Mouse (Mus musculus) midbrain, embryonic 11.5 days (tissue): ENCODE results near the gene Slc5a4b. TPM values are rescaled to one million over a fixed set of nuclear protein-coding genes. Genes with fewer than 3 reads are reported as not detected.
"Not testable (repeated sequence)": the region's sequence is repeated elsewhere in the genome, so short reads cannot be mapped to it uniquely, and the experiment has no call there.

Experiments
- ATAC-seq: fragments of 200-750 bp; cut with Nextera tagmentation; 2 replicates; pipeline ENCODE4 v1.8.0; 2017; ENCODE audit warnings: moderate TSS enrichment, moderate library complexity; ENCODE audit not compliant: low FRiP score
- DNase-seq: peaks from one replicate; pipeline ENCODE4 v3.0.0; 2015; ENCODE audit warnings: low spot score; ENCODE audit errors: missing footprints
- H3K27ac ChIP-seq: fragments of 300-500 bp; sonication (generic); 2 replicates; pipeline ENCODE4 v1.5.1; 2014; ENCODE audit warnings: low read depth, low read length
- H3K27me3 ChIP-seq: fragments of 300-500 bp; sonication (generic); 2 replicates; pipeline ENCODE4 v1.6.1; 2014; ENCODE audit warnings: mild to moderate bottlenecking, low read length, moderate library complexity, mixed read lengths; ENCODE audit not compliant: control insufficient read depth, insufficient read depth
- H3K36me3 ChIP-seq: fragments of 300-500 bp; sonication (generic); 2 replicates; pipeline ENCODE4 v1.6.1; 2014; ENCODE audit warnings: mild to moderate bottlenecking, low read length, moderate library complexity, mixed read lengths; ENCODE audit not compliant: control insufficient read depth, insufficient read depth
- H3K4me1 ChIP-seq: fragments of 300-500 bp; sonication (generic); 2 replicates; pipeline ENCODE4 v1.6.1; 2014; ENCODE audit warnings: low read length; ENCODE audit not compliant: control insufficient read depth, insufficient read depth
- H3K4me2 ChIP-seq: fragments of 300-500 bp; sonication (generic); 2 replicates; pipeline ENCODE4 v1.6.1; 2014; ENCODE audit warnings: mild to moderate bottlenecking, moderate library complexity
- H3K4me3 ChIP-seq: fragments of 300-500 bp; sonication (generic); 2 replicates; pipeline ENCODE4 v1.5.1; 2014; ENCODE audit warnings: low read depth, low read length
- H3K9ac ChIP-seq: fragments of 300-500 bp; sonication (generic); 2 replicates; pipeline ENCODE4 v1.6.1; 2014; ENCODE audit warnings: low read length
- H3K9me3 ChIP-seq: fragments of 300-500 bp; sonication (generic); 2 replicates; pipeline ENCODE4 v1.6.1; 2016; ENCODE audit warnings: low read length; ENCODE audit not compliant: control insufficient read depth
- WGBS: fragments of 180-500 bp; shearing (Covaris S2); extraction: QIAGEN DNeasy Blood & Tissue Kit; methylation state at CpG from one replicate; pipeline ENCODE4 v1.1.7; 2014; 5-methylcytosine and 5-hydroxymethylcytosine counted together
- polyA plus RNA-seq: library from polyadenylated mRNA; unstranded; fragments of >200 nt; fragmentation: Nextera tagmentation; extraction: Ambion mirVana; gene quantifications from 2 replicates; pipeline ENCODE4 v1.2.1, GENCODE M21; 2014

The Slc5a4b gene
- polyA plus RNA-seq, 1 experiment from 2014 or later, result not detected

DNA sequence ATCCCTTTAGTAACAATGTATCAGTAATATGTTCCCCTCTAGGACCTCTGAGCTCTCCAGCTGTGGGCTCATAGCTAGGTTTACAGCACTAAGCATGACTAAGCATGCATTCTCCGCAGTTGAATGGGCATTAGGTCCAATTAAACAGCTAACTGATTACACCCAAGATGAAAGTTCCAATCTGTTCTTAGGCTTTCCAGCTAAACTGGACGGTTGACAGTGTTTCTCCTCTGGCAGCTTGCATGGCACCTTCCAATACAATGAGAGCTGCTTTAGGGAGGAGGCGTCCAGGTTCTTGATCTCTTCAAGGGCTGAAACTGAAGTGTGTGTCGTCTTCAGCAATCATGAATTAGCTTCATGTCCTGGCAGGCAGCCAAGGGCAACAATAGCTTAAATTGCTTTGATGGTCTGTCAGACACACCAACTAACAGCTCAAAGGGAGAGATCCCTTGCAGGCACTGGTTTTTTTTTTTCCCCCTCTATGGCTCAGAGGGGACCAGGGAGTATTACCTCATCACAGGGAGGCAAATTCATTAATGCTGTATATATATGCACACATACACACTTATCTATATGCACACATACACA, 9.5 kb upstream of the Slc5a4b start:
- Histone ChIP-seq H3K9me3 (no peaks in the 10 kb centered on the region), H3K4me3 (no peak overlapping the region), H3K9ac (no peak overlapping the region), H3K4me2 (no peak overlapping the region), H3K36me3 (no peaks in the 10 kb centered on the region), H3K4me1 (no peaks in the 10 kb centered on the region), H3K27ac (no peak overlapping the region), H3K27me3 (no peaks in the 10 kb centered on the region)
- ATAC-seq (no peak), DNase-seq (no peak)
- WGBS, result 65% methylated on average over 4 of the region's 4 CpGs

DNA sequence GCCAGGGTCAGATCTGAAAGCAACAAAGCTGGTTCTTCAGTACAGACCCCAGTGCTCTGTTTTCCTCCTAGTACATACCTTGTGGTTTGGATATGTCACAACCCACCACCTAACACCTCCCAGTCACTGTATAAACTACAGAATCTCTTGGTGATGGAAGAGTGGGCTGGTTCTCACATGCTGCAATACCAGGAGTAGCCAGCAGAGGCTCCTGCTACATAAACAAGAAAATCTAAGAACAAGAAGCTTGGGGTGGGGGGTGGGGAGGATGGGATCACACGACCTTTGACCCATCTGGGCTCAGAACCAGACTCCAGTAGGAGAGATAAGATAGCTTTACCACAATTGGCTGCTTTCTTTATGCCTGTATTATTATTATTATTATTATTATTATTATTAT, 8.0 kb upstream of the Slc5a4b start:
- Histone ChIP-seq H3K4me1 (no peaks in the 10 kb centered on the region), H3K27me3 (no peaks in the 10 kb centered on the region), H3K27ac (no peak overlapping the region), H3K36me3 (no peaks in the 10 kb centered on the region), H3K9me3 (no peaks in the 10 kb centered on the region), H3K4me2 (no peak overlapping the region), H3K9ac (no peak overlapping the region), H3K4me3 (no peak overlapping the region)
- WGBS, result 25% methylated on average over 1 of the region's 1 CpGs
- ATAC-seq (no peak), DNase-seq (no peak)

DNA sequence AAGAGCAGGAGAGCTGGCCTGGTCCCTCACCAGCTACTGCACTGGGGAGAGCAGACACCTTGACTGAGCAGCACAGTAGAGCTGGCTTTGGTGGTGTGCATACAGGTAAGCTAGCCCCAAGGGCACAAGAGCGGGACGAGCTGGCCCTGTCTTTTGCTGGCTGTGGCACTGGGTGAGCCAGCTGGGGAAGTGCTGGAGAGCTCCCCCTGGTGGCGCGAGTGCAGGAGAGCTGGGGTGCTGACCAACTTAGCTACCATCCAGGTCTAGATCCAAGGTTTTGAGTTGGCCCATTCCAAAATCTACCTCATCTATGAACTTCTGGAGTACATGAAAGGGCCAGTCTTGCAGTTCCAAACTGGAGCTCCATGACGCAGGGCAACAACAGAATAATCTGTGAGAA, 7.2 kb upstream of the Slc5a4b start:
- Histone ChIP-seq H3K9ac (no peak overlapping the region), H3K27ac (no peak overlapping the region), H3K4me1 (no peaks in the 10 kb centered on the region), H3K4me2 (no peak overlapping the region), H3K9me3 (no peaks in the 10 kb centered on the region), H3K36me3 (no peaks in the 10 kb centered on the region), H3K4me3 (no peak overlapping the region), H3K27me3 (no peaks in the 10 kb centered on the region)
- 28% methylated on average over 5 of the region's 5 CpGs for WGBS
- peak; percentile 85 for DNase-seq
- no peak for ATAC-seq

DNA sequence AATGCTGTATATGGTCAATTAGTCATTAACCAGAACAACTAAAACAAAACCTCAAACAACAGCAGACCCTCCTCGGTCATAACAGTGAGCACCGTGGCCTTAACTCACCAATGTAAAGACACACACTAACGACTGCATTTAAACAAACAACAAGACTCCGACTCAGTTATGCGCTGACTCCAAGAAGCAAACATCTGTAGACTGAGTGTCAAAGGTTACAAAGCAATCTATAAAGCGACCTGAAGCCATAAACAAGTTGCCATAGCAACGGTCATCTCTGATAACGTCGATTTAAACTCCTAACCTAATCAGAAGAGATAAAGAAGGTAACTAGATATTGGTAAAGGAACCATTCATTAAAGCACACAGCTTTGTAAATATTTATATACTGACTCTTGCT, 13.4 kb downstream of the Slc5a4b start:
- Histone ChIP-seq H3K4me1 (no peaks in the 10 kb centered on the region), H3K27ac (no peak overlapping the region), H3K9ac (no peak overlapping the region), H3K4me3 (no peak overlapping the region), H3K9me3 (no peaks in the 10 kb centered on the region), H3K36me3 (no peaks in the 10 kb centered on the region), H3K27me3 (no peaks in the 10 kb centered on the region), H3K4me2 (no peak overlapping the region)
- ATAC-seq (no peak), DNase-seq (no peak)
- WGBS, result 81% methylated on average over 9 of the region's 9 CpGs

DNA sequence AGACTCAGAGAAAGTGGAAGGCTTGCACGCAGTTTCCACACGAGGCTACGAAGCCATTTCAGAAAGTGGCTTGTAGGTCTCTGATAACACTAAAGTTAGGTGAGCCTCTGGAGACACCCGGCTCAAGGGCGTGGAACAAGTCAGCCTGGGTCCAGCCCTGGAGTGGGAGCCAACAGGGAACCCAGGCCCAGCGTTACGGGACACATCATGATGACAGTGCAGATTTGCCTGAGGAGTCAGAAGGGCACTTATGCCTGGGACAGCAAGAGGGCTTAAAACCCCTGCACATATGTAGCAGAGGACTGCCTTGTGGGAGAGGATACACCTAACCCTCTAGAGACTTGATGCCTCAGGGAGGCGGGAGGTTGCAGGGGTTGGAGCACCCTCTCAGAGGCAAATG, 14.2 kb downstream of the Slc5a4b start:
- no peak overlapping the region for H3K27ac ChIP-seq
- no peak overlapping the region for H3K4me3 ChIP-seq
- H3K4me2 ChIP-seq, result no peak overlapping the region
- DNase-seq, result no peak
- no peaks in the 10 kb centered on the region for H3K36me3 ChIP-seq
- H3K4me1 ChIP-seq, result no peaks in the 10 kb centered on the region
- 89% methylated on average over 8 of the region's 8 CpGs for WGBS
- no peak for ATAC-seq
- H3K9ac ChIP-seq, result no peak overlapping the region
- H3K9me3 ChIP-seq, result no peaks in the 10 kb centered on the region
- H3K27me3 ChIP-seq, result no peaks in the 10 kb centered on the region

DNA sequence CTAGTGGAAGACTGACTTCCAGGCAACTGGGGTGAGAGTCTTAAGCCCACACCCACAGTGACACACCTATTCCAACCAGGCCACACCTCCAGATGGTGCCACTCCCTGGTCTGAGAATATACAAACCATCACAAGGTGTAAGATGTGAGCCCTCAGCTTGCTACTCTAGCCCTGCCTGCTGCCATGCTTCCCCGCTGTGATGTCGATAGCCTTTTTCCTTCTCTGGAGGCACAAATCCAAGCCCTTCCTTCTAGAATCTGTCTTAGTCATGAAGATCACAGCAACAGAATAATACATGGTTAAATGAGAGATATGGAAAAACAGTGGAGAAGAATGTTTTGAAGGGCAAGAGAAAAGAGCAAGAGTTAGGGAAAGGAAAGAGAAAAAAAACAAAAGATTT, 33.8 kb downstream of the Slc5a4b start:
- not testable (repeated sequence) for H3K4me2 ChIP-seq, DNase-seq, H3K27me3 ChIP-seq, H3K27ac ChIP-seq, H3K4me3 ChIP-seq, H3K9ac ChIP-seq, H3K9me3 ChIP-seq, H3K36me3 ChIP-seq, H3K4me1 ChIP-seq, ATAC-seq
- 88% methylated on average over 2 of the region's 2 CpGs for WGBS

DNA sequence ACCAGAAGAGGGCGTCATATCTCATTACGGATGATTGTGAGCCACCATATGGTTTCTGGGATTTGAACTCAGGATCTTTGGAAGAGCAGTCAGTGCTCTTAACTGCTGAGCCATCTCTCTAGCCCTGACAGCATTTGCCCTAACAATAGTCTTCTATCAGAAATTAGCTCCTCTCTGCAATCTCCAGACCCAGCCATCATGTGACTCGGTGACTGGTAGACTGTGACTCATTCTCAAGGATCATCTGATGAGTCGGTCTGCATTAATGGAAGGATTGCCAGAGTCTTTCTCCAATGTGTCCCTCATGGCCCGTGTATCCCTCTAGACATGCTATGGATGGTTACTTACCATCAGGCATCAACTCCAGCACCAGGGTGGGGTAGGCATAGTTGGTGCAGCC, 38.7 kb downstream of the Slc5a4b start:
- not testable (repeated sequence) for H3K9me3 ChIP-seq, H3K4me3 ChIP-seq, H3K27me3 ChIP-seq, H3K4me2 ChIP-seq, DNase-seq, H3K9ac ChIP-seq, ATAC-seq, H3K27ac ChIP-seq, H3K36me3 ChIP-seq, H3K4me1 ChIP-seq
- 91% methylated on average over 5 of the region's 5 CpGs for WGBS

DNA sequence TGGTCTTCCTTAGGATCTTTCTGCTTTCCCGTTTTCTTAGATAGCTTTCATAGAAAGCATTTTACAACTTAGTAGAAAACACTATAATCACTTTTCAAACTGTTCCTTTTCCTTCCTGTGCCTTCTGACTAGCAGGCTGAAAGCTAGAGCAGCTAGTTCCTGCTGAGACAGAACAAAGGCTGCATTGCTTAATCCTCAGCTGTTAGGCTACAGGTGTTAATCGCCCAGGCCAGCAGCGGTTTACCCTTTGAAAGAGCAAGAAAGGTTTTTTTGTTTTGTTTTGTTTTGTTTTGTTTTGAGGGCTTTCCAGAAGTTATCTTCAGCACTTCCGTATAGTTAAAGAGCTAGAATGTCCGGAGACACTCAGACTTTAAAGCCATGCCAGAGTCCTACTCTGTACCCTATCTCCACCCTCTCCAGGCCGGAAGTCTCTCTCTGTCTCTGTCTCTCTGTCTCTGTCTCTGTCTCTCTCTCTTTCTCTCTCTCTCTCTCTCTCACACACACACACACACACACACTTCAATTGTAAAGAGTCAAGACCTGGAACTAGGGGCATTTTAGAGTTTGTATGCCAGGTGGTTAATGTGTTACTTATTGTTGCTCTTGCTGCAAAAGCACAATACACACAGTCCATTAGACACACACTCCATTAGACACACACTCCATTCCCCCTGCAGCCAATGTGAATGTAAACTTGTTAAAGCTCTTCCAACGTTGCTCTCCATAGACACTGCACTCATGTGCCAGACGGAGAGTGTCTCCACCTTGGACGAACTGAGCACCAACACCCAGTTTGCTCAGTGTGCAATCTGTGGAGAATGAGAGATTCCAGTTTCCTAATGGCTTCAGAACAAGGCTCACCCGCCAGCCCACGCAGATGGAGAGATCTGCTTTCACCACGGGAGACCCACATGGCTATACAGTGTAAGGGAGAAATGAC, 42.8 kb downstream of the Slc5a4b start:
- no peak for DNase-seq
- no peaks in the 10 kb centered on the region for H3K27me3 ChIP-seq
- H3K4me3 ChIP-seq, result no peak overlapping the region
- no peak for ATAC-seq
- H3K4me2 ChIP-seq, result no peak overlapping the region
- 0 out of 2 replicates have a peak, but pooled peaks cover 2% of the 10 kb centered on the region for H3K4me1 ChIP-seq
- no peaks in the 10 kb centered on the region for H3K9me3 ChIP-seq
- no peak overlapping the region for H3K27ac ChIP-seq
- no peak overlapping the region for H3K9ac ChIP-seq
- 38% methylated on average over 12 of the region's 12 CpGs for WGBS
- no peaks in the 10 kb centered on the region for H3K36me3 ChIP-seq

DNA sequence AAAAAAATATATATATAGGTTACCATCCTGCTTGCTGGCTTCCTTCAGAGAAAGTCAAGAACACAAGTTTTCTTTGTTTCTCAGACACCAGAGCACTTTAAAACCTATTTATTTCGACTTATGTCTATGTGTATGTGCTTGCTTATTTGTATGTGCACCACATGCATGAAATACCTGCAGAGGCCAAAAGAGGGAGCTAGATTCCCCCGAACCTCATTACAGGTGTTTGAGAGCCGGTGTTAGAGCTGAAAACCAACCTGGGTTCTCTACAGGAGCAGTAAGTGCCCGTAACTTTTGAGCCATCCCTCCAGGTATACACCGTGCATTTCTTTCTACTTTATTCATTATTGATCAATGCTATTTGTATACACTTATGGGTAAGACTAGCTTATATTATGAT, 48.3 kb downstream of the Slc5a4b start:
- Histone ChIP-seq H3K27ac (no peak overlapping the region), H3K36me3 (no peaks in the 10 kb centered on the region), H3K27me3 (no peaks in the 10 kb centered on the region), H3K4me3 (no peak overlapping the region), H3K4me2 (no peak overlapping the region), H3K4me1 (no peaks in the 10 kb centered on the region), H3K9me3 (no peaks in the 10 kb centered on the region), H3K9ac (no peak overlapping the region)
- ATAC-seq (no peak), DNase-seq (no peak)
- WGBS, result 93% methylated on average over 5 of the region's 5 CpGs
